Mouse (Mus musculus) lung, embryonic 14.5 days (tissue): Measurements from ENCODE around the gene Stpg3. TPM values are rescaled to one million over a fixed set of nuclear protein-coding genes. Genes with fewer than 3 reads are reported as not detected.
"Not testable (repeated sequence)": the region's sequence is repeated elsewhere in the genome, so short reads cannot be mapped to it uniquely, and the experiment has no call there.

Experiments
- ATAC-seq: fragments of 200-750 bp; cut with Nextera tagmentation; 2 replicates; pipeline ENCODE4 v1.8.0; 2017; ENCODE audit warnings: mild to moderate bottlenecking, moderate TSS enrichment, moderate library complexity; ENCODE audit not compliant: insufficient read depth
- DNase-seq: peaks from one replicate; pipeline ENCODE4 v3.0.0-alpha.2; 2015
- H3K27ac ChIP-seq: fragments of 300-500 bp; sonication (generic); 2 replicates; pipeline ENCODE4 v1.5.1; 2014; ENCODE audit warnings: low read depth, mild to moderate bottlenecking, moderate library complexity
- H3K27me3 ChIP-seq: fragments of 300-500 bp; sonication (generic); 2 replicates; pipeline ENCODE4 v1.6.1; 2014; ENCODE audit warnings: low read length, control low read depth; ENCODE audit not compliant: insufficient read depth
- H3K36me3 ChIP-seq: fragments of 300-500 bp; sonication (generic); 2 replicates; pipeline ENCODE4 v1.6.1; 2014; ENCODE audit warnings: control low read depth; ENCODE audit not compliant: insufficient read depth
- H3K4me1 ChIP-seq: fragments of 300-500 bp; sonication (generic); 2 replicates; pipeline ENCODE4 v1.6.1; 2014; ENCODE audit warnings: antibody characterized with exemption, control low read depth; ENCODE audit not compliant: insufficient read depth
- H3K4me2 ChIP-seq: fragments of 300-500 bp; sonication (generic); 2 replicates; pipeline ENCODE4 v1.6.1; 2014; ENCODE audit warnings: mild to moderate bottlenecking
- H3K4me3 ChIP-seq: fragments of 300-500 bp; sonication (generic); 2 replicates; pipeline ENCODE4 v1.5.1; 2014; ENCODE audit warnings: low read depth, low read length
- H3K9ac ChIP-seq: fragments of 300-500 bp; sonication (generic); 2 replicates; pipeline ENCODE4 v1.6.1; 2014
- H3K9me3 ChIP-seq: fragments of 300-500 bp; sonication (generic); 2 replicates; pipeline ENCODE4 v1.6.1; 2016; ENCODE audit warnings: low read depth, low read length, control low read depth
- CTCF ChIP-seq: IDR thresholded peaks from 2 replicates; pipeline ENCODE4 v1.5.1; 2016; ENCODE audit warnings: antibody characterized with exemption, low read depth
- WGBS: fragments of 180-500 bp; shearing (Covaris S2); extraction: QIAGEN DNeasy Blood & Tissue Kit; methylation state at CpG from one replicate; pipeline ENCODE4 v1.1.7; 2014; 5-methylcytosine and 5-hydroxymethylcytosine counted together
- polyA plus RNA-seq: library from polyadenylated mRNA; unstranded; fragments of >200 nt; fragmentation: Nextera tagmentation; extraction: Ambion mirVana; gene quantifications from 2 replicates; pipeline ENCODE4 v1.2.1, GENCODE M21; 2014

Gene Stpg3
- not detected in 2 replicates for polyA plus RNA-seq

- Histone ChIP-seq H3K36me3 (no peaks in the 10 kb centered on the region), H3K9ac (no peak within 1 kb of the TSS), H3K4me2 (no peak within 1 kb of the TSS), H3K4me3 (no peak within 1 kb of the TSS), H3K27ac (no peak within 1 kb of the TSS), H3K4me1 (peaks cover 8% of the 10 kb centered on the region), H3K27me3 (no peaks in the 10 kb centered on the region), H3K9me3 (no peaks in the 10 kb centered on the region)
- no peak for TF ChIP-seq CTCF
- WGBS = 65% methylated on average over 3 of the region's 3 CpGs
- DNase-seq = no peak
- ATAC-seq = no peak
Observed at GRCm38 (mm10) chr2:25214444-25214843, at the start of gene Stpg3. TSS of gene Stpg3 (minus strand) at chr2:25214637.

- Histone ChIP-seq H3K27me3 (peaks cover 16% of the 10 kb centered on the region), H3K27ac (no peak overlapping the region), H3K4me2 (peak overlapping the region; percentile 100), H3K36me3 (peaks cover 5% of the 10 kb centered on the region; the same call in 1 of the 2 replicates), H3K9ac (peak overlapping the region; percentile 54), H3K9me3 (no peaks in the 10 kb centered on the region), H3K4me1 (no peaks in the 10 kb centered on the region), H3K4me3 (peak overlapping the region; percentile 74)
- ATAC-seq (no peak), DNase-seq (no peak)
- no peak for TF ChIP-seq CTCF
- 19% methylated on average over 12 of the region's 12 CpGs for WGBS
Observed at GRCm38 (mm10) chr2:25263623-25264285, 49.3 kb upstream of the Stpg3 start.

GRCm38 (mm10) chr2:25262795-25263622, 48.6 kb upstream of the Stpg3 start:
- ATAC-seq (peak; percentile 28), DNase-seq (peak; percentile 49)
- TF ChIP-seq CTCF = no peak
- H3K36me3 ChIP-seq = no peaks in the 10 kb centered on the region
- no peak overlapping the region for H3K27ac ChIP-seq
- peak overlapping the region; percentile 54 for H3K9ac ChIP-seq
- WGBS = under 1% methylated on average over 82 of the region's 82 CpGs
- no peaks in the 10 kb centered on the region for H3K9me3 ChIP-seq
- H3K4me2 ChIP-seq = peak overlapping the region; percentile 100
- H3K27me3 ChIP-seq = peaks cover 16% of the 10 kb centered on the region
- peak overlapping the region; percentile 74 for H3K4me3 ChIP-seq
- H3K4me1 ChIP-seq = no peaks in the 10 kb centered on the region

- DNase-seq (peak; percentile 97), ATAC-seq (peak; percentile 99)
- H3K9ac ChIP-seq = peak within 1 kb of the TSS; percentile 54
- H3K36me3 ChIP-seq = no peaks in the 10 kb centered on the region
- H3K4me2 ChIP-seq = peak within 1 kb of the TSS; percentile 100
- H3K27me3 ChIP-seq = peaks cover 16% of the 10 kb centered on the region
- WGBS = under 1% methylated on average over 39 of the region's 39 CpGs
- no peaks in the 10 kb centered on the region for H3K9me3 ChIP-seq
- no peaks in the 10 kb centered on the region for H3K4me1 ChIP-seq
- no peak for TF ChIP-seq CTCF
- no peak within 1 kb of the TSS for H3K27ac ChIP-seq
- H3K4me3 ChIP-seq = peak within 1 kb of the TSS; percentile 74
Observed at GRCm38 (mm10) chr2:25262291-25262767, 47.9 kb upstream of the Stpg3 start, which contains the start of gene Tprn. TSS of gene Tprn (plus strand) at chr2:25262618.

- DNase-seq (no peak), ATAC-seq (peak; percentile 9; the same call in 1 of the 2 replicates)
- no peaks in the 10 kb centered on the region for H3K36me3 ChIP-seq
- 44% methylated on average over 12 of the region's 12 CpGs for WGBS
- peak overlapping the region; percentile 100 for H3K4me2 ChIP-seq
- peaks cover 16% of the 10 kb centered on the region for H3K27me3 ChIP-seq
- no peaks in the 10 kb centered on the region for H3K4me1 ChIP-seq
- TF ChIP-seq CTCF = no peak
- H3K9ac ChIP-seq = no peak overlapping the region; the same call in 1 of the 2 replicates
- H3K4me3 ChIP-seq = peak overlapping the region; percentile 74
- no peaks in the 10 kb centered on the region for H3K9me3 ChIP-seq
- no peak overlapping the region for H3K27ac ChIP-seq
Observed at GRCm38 (mm10) chr2:25261870-25262269, 47.4 kb upstream of the Stpg3 start.

- no peak for DNase-seq
- H3K4me3 ChIP-seq = no peak overlapping the region
- no peak for ATAC-seq
- no peak overlapping the region for H3K9ac ChIP-seq
- H3K27me3 ChIP-seq = peaks cover 9% of the 10 kb centered on the region
- peak; percentile 47 for TF ChIP-seq CTCF
- H3K36me3 ChIP-seq = no peaks in the 10 kb centered on the region
- no peak overlapping the region for H3K27ac ChIP-seq
- peaks cover 8% of the 10 kb centered on the region; the same call in 1 of the 2 replicates for H3K4me1 ChIP-seq
- no peak overlapping the region for H3K4me2 ChIP-seq
- WGBS = 53% methylated on average over 2 of the region's 2 CpGs
- H3K9me3 ChIP-seq = no peaks in the 10 kb centered on the region
Observed at GRCm38 (mm10) chr2:25258887-25259286, 44.5 kb upstream of the Stpg3 start.

- 80% methylated on average over 5 of the region's 5 CpGs for WGBS
- not testable (repeated sequence) for H3K27me3 ChIP-seq
Observed at GRCm38 (mm10) chr2:25257250-25257649, 42.8 kb upstream of the Stpg3 start.

More at GRCm38 (mm10) chr2:25257250-25257649, 42.8 kb upstream of the Stpg3 start:
- H3K4me3 ChIP-seq, H3K36me3 ChIP-seq, H3K4me2 ChIP-seq, H3K4me1 ChIP-seq, H3K9ac ChIP-seq, ATAC-seq, H3K9me3 ChIP-seq, DNase-seq, H3K27ac ChIP-seq: not testable (repeated sequence)
